Mouse (Mus musculus): Measurements from ENCODE around the gene Rab3ip.

Rab3ip gene

GRCm38 (mm10) chr10:116950009-116950769 is at the start of gene Rab3ip:
Rab3ip (minus strand) TSS chr10:116950769.
- peak; percentile 94 for DNase-seq (ENCODE audit: low read depth)

- DNase-seq (ENCODE audit: low read depth), result no peak
Measured at GRCm38 (mm10) chr10:116998716-116999455, 48.3 kb upstream of the Rab3ip start.

- DNase-seq (ENCODE audit: low read depth), result no peak
Measured at GRCm38 (mm10) chr10:116996236-116996600, 45.6 kb upstream of the Rab3ip start.

GRCm38 (mm10) chr10:116995584-116996235 is 45.1 kb upstream of the Rab3ip start:
- no peak for DNase-seq (ENCODE audit: low read depth)

GRCm38 (mm10) chr10:116995162-116995561 is 44.6 kb upstream of the Rab3ip start:
- no peak for DNase-seq (ENCODE audit: low read depth)

- DNase-seq (ENCODE audit: low read depth), result no peak
Measured at GRCm38 (mm10) chr10:116993971-116994370, 43.4 kb upstream of the Rab3ip start.

- DNase-seq (ENCODE audit: low read depth), result no peak
Measured at GRCm38 (mm10) chr10:116986264-116987082, 35.9 kb upstream of the Rab3ip start, which contains the start of gene Best3. Best3 (plus strand) TSS chr10:116986314.

- no peak for DNase-seq (ENCODE audit: low read depth)
Measured at GRCm38 (mm10) chr10:116984836-116985235, 34.3 kb upstream of the Rab3ip start.

- no peak for DNase-seq (ENCODE audit: low read depth)
Measured at GRCm38 (mm10) chr10:116982526-116982925, 32.0 kb upstream of the Rab3ip start.

- DNase-seq (ENCODE audit: low read depth), result peak; percentile 63
Measured at GRCm38 (mm10) chr10:116980888-116981287, 30.3 kb upstream of the Rab3ip start.

- DNase-seq (ENCODE audit: low read depth), result no peak
Measured at GRCm38 (mm10) chr10:116980273-116980672, 29.7 kb upstream of the Rab3ip start.

GRCm38 (mm10) chr10:116978841-116979240 is 28.3 kb upstream of the Rab3ip start:
- no peak for DNase-seq (ENCODE audit: low read depth)

GRCm38 (mm10) chr10:116977858-116978257 is 27.3 kb upstream of the Rab3ip start:
- no peak for DNase-seq (ENCODE audit: low read depth)

- DNase-seq (ENCODE audit: low read depth), result no peak
Measured at GRCm38 (mm10) chr10:116977455-116977854, 26.9 kb upstream of the Rab3ip start.

GRCm38 (mm10) chr10:116972509-116972908 is 21.9 kb upstream of the Rab3ip start, which contains the start of gene Gm10271:
Gm10271 (minus strand) TSS chr10:116972609.
- DNase-seq (ENCODE audit: low read depth), result no peak

- DNase-seq (ENCODE audit: low read depth), result no peak
Measured at GRCm38 (mm10) chr10:116968741-116969140, 18.2 kb upstream of the Rab3ip start.

- DNase-seq (ENCODE audit: low read depth), result no peak
Measured at GRCm38 (mm10) chr10:116966065-116966464, 15.5 kb upstream of the Rab3ip start.

- DNase-seq (ENCODE audit: low read depth), result no peak
Measured at GRCm38 (mm10) chr10:116965297-116965696, 14.7 kb upstream of the Rab3ip start.

- DNase-seq (ENCODE audit: low read depth), result no peak
Measured at GRCm38 (mm10) chr10:116964571-116964970, 14.0 kb upstream of the Rab3ip start.

GRCm38 (mm10) chr10:116964084-116964483 is 13.5 kb upstream of the Rab3ip start:
- DNase-seq (ENCODE audit: low read depth), result no peak

GRCm38 (mm10) chr10:116962803-116963202 is 12.2 kb upstream of the Rab3ip start:
- DNase-seq (ENCODE audit: low read depth), result peak; percentile 17

- DNase-seq (ENCODE audit: low read depth), result no peak
Measured at GRCm38 (mm10) chr10:116962152-116962551, 11.6 kb upstream of the Rab3ip start.

Data from induced T-regulatory cell, adult 2 months (primary cell).